Mouse (Mus musculus): ENCODE data around the gene Zwint. TPM values are rescaled to one million over a fixed set of nuclear protein-coding genes. Genes with fewer than 3 reads are reported as not detected.

The Zwint gene
- 49.2 and 51.1 TPM in 2 replicates for polyA plus RNA-seq (2011; ENCODE audit: insufficient read depth, insufficient read length, low replicate concordance, missing spikeins)

GRCm38 (mm10) chr10:72654270-72655016 is at the start of gene Zwint:
TSS of gene Zwint (plus strand) at chr10:72654845.
- WGBS: 3% methylated on average over 36 of the region's 36 CpGs
- peak within 1 kb of the TSS; percentile 76 for H3K4me3 ChIP-seq (replicated peaks; ENCODE audit: control insufficient read depth, low read depth, low read length)
- TF ChIP-seq CTCF (IDR thresholded peaks at IDR 0.05; ENCODE audit: control insufficient read depth, insufficient read depth, low read length) (no peak), POLR2A (IDR thresholded peaks at IDR 0.05; ENCODE audit: borderline replicate concordance, control insufficient read depth, low read depth, low read length) (peak; percentile 68; the same call in 1 of the 2 replicates)
- peak within 1 kb of the TSS; percentile 91 for H3K27ac ChIP-seq (ENCODE audit: control insufficient read depth, insufficient read depth, low read depth, low read length, poor library complexity)
- H3K4me1 ChIP-seq (ENCODE audit: control insufficient read depth, insufficient read depth, low read length): no peaks in the 10 kb centered on the region

DNA sequence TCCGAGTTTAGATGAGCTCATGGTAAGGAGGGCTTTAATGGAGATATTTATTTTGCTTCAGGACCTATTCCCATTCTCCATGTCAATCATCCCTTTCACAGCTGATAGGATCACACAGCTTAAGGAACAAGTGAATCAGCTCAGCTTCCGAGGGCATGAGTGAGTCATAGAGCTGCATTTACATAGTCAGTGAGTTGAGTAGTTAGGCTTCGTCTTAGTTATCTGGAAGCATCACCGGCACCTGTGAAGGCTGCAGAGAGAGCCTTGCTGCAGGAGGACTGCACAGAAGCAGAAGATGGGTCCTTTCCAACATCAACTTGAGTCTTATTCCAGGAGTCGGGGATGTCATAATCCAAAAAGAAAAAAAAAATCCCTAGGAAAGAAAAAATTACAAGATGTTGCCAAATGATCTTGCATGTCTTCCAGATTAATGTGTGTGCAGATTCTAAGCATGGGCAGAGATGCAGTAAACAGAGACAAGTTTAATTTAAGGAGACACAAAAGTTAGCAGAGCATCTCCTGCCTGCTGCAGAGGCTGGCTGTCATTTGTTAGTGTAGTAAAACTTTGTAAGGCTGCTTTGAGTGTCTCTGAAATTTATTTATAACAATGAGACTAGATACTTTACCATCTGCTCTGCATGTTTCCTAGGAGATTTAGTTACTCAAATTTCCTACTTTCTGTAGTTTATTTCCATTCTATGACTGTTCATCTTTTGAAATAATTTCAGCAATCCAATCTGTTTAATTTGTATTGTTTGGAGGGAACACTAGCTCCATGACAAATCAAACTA is 41.3 kb upstream of the Zwint start:
- 81% methylated on average over 5 of the region's 5 CpGs for WGBS
- H3K4me1 ChIP-seq (ENCODE audit: control insufficient read depth, insufficient read depth, low read length): no peaks in the 10 kb centered on the region
- H3K4me3 ChIP-seq (replicated peaks; ENCODE audit: control insufficient read depth, low read depth, low read length): no peak overlapping the region
- TF ChIP-seq CTCF (IDR thresholded peaks at IDR 0.05; ENCODE audit: control insufficient read depth, insufficient read depth, low read length) (no peak), POLR2A (IDR thresholded peaks at IDR 0.05; ENCODE audit: borderline replicate concordance, control insufficient read depth, low read depth, low read length) (no peak)
- H3K27ac ChIP-seq (ENCODE audit: control insufficient read depth, insufficient read depth, low read depth, low read length, poor library complexity): no peak overlapping the region

DNA sequence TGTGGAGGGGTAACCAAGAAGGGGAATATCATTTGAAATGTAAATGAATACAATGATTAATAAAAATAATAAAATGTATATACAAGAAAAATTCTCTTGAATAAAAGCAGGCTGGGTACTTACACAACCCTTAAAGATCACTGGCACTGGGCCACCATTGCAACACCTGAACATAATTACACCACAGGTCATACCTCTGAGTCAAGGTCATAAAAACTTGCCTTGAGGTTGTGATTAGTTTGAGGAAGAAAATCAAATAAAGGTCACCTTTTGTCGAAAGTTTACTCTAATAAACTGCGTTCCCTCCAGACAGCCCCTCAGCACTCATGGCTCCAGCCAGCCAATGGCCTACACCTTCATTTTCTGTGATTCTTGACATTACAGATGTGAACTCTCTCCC is 38.5 kb upstream of the Zwint start:
- Histone ChIP-seq H3K4me3 (replicated peaks; ENCODE audit: control insufficient read depth, low read depth, low read length) (no peak overlapping the region), H3K27ac (ENCODE audit: control insufficient read depth, insufficient read depth, low read depth, low read length, poor library complexity) (no peak overlapping the region), H3K4me1 (ENCODE audit: control insufficient read depth, insufficient read depth, low read length) (no peaks in the 10 kb centered on the region)
- WGBS: 84% methylated on average over 2 of the region's 2 CpGs
- TF ChIP-seq CTCF (IDR thresholded peaks at IDR 0.05; ENCODE audit: control insufficient read depth, insufficient read depth, low read length): no peak
- no peak for TF ChIP-seq POLR2A (IDR thresholded peaks at IDR 0.05; ENCODE audit: borderline replicate concordance, control insufficient read depth, low read depth, low read length)

- H3K4me3 ChIP-seq (replicated peaks; ENCODE audit: control insufficient read depth, low read depth, low read length): no peak overlapping the region
- H3K4me1 ChIP-seq (ENCODE audit: control insufficient read depth, insufficient read depth, low read length): no peaks in the 10 kb centered on the region
- H3K27ac ChIP-seq (ENCODE audit: control insufficient read depth, insufficient read depth, low read depth, low read length, poor library complexity): no peak overlapping the region
- 28% methylated on average over 2 of the region's 2 CpGs for WGBS
- TF ChIP-seq CTCF (IDR thresholded peaks at IDR 0.05; ENCODE audit: control insufficient read depth, insufficient read depth, low read length) (no peak), POLR2A (IDR thresholded peaks at IDR 0.05; ENCODE audit: borderline replicate concordance, control insufficient read depth, low read depth, low read length) (no peak)
Observed at GRCm38 (mm10) chr10:72620527-72620926, 34.1 kb upstream of the Zwint start.

GRCm38 (mm10) chr10:72623561-72623960 is 31.1 kb upstream of the Zwint start:
- TF ChIP-seq POLR2A (IDR thresholded peaks at IDR 0.05; ENCODE audit: borderline replicate concordance, control insufficient read depth, low read depth, low read length): no peak
- Histone ChIP-seq H3K4me3 (replicated peaks; ENCODE audit: control insufficient read depth, low read depth, low read length) (no peak overlapping the region), H3K4me1 (ENCODE audit: control insufficient read depth, insufficient read depth, low read length) (no peaks in the 10 kb centered on the region), H3K27ac (ENCODE audit: control insufficient read depth, insufficient read depth, low read depth, low read length, poor library complexity) (no peak overlapping the region)
- 73% methylated on average over 8 of the region's 8 CpGs for WGBS

GRCm38 (mm10) chr10:72634125-72634524 is 20.5 kb upstream of the Zwint start:
- H3K4me1 ChIP-seq (ENCODE audit: control insufficient read depth, insufficient read depth, low read length): no peaks in the 10 kb centered on the region
- H3K4me3 ChIP-seq (replicated peaks; ENCODE audit: control insufficient read depth, low read depth, low read length): no peak overlapping the region
- 45% methylated on average over 5 of the region's 5 CpGs for WGBS
- TF ChIP-seq POLR2A (IDR thresholded peaks at IDR 0.05; ENCODE audit: borderline replicate concordance, control insufficient read depth, low read depth, low read length): no peak
- no peak for TF ChIP-seq CTCF (IDR thresholded peaks at IDR 0.05; ENCODE audit: control insufficient read depth, insufficient read depth, low read length)
- H3K27ac ChIP-seq (ENCODE audit: control insufficient read depth, insufficient read depth, low read depth, low read length, poor library complexity): no peak overlapping the region

- 70% methylated on average over 6 of the region's 6 CpGs for WGBS
- Histone ChIP-seq H3K4me1 (ENCODE audit: control insufficient read depth, insufficient read depth, low read length) (no peaks in the 10 kb centered on the region), H3K27ac (ENCODE audit: control insufficient read depth, insufficient read depth, low read depth, low read length, poor library complexity) (no peak overlapping the region), H3K4me3 (replicated peaks; ENCODE audit: control insufficient read depth, low read depth, low read length) (no peak overlapping the region)
- TF ChIP-seq CTCF (IDR thresholded peaks at IDR 0.05; ENCODE audit: control insufficient read depth, insufficient read depth, low read length) (no peak), POLR2A (IDR thresholded peaks at IDR 0.05; ENCODE audit: borderline replicate concordance, control insufficient read depth, low read depth, low read length) (no peak)
Observed at GRCm38 (mm10) chr10:72650867-72651266, 3.8 kb upstream of the Zwint start.

DNA sequence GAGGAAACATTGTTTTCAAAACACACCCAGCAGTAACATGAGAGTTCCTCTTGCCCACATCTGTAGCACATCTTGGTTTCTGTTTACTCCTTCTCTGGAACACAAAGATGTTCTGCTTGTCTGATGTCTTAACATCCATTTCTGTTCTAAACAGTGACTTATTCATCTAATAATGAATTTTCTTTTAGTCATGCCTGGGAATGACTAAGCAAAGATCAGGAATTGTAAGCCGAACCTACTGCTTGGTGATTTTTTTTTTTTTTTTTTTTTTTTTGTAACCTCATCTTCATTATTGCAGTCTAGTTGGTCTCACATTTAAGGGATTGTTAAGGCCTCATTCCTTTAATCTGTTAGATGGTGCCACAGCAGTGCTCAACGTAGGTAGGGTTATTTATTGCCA is 848 bp upstream of the Zwint start:
- 75% methylated on average over 2 of the region's 2 CpGs for WGBS
- Histone ChIP-seq H3K4me1 (ENCODE audit: control insufficient read depth, insufficient read depth, low read length) (no peaks in the 10 kb centered on the region), H3K27ac (ENCODE audit: control insufficient read depth, insufficient read depth, low read depth, low read length, poor library complexity) (no peak overlapping the region), H3K4me3 (replicated peaks; ENCODE audit: control insufficient read depth, low read depth, low read length) (no peak overlapping the region)
- TF ChIP-seq CTCF (IDR thresholded peaks at IDR 0.05; ENCODE audit: control insufficient read depth, insufficient read depth, low read length) (no peak), POLR2A (IDR thresholded peaks at IDR 0.05; ENCODE audit: borderline replicate concordance, control insufficient read depth, low read depth, low read length) (no peak)

All from bone marrow, adult 2 months (tissue).